Mouse (Mus musculus) brain, embryonic 14.5 days (tissue): Measurements from ENCODE around the gene Ppt2.
A peak's percentile ranks its signal among the peaks of the same experiment; 100 is the strongest.

ENCODE experiments used
- CTCF ChIP-seq: fragments of 200-500 bp; IDR thresholded peaks from 2 replicates; pipeline ENCODE4 v1.5.1; 2012; ENCODE audit warnings: inconsistent platforms, mild to moderate bottlenecking, moderate library complexity, borderline replicate concordance; ENCODE audit not compliant: insufficient read depth, insufficient read length; ENCODE audit errors: extremely low read depth
- POLR2A ChIP-seq: fragments of 200-500 bp; IDR thresholded peaks from 2 replicates; pipeline ENCODE4 v1.6.1; 2012; ENCODE audit warnings: mild to moderate bottlenecking, inconsistent platforms, borderline replicate concordance; ENCODE audit not compliant: poor library complexity, insufficient read depth, insufficient read length, severe bottlenecking; ENCODE audit errors: extremely low read depth

- no peak for TF ChIP-seq POLR2A
- TF ChIP-seq CTCF: peak; percentile 59; the same call in 1 of the 2 replicates
Measured at GRCm38 (mm10) chr17:34626773-34627092, 1.6 kb downstream of the Ppt2 start.
